Mouse (Mus musculus): ENCODE data around the gene Duox2.
A peak's percentile ranks its signal among the peaks of the same experiment; 100 is the strongest.
"Not testable (repeated sequence)": the region's sequence is repeated elsewhere in the genome, so short reads cannot be mapped to it uniquely, and the experiment has no call there.

Gene Duox2

GRCm38 (mm10) chr2:122298096-122298499 is at the start of gene Duox2:
Gene Duox2 (minus strand): TSS chr2:122298449.
- no peak for DNase-seq (ENCODE audit: low spot score in 2 of 2)

- no peak for DNase-seq (ENCODE audit: low spot score in 2 of 2)
These were observed 49.0 kb upstream of the Duox2 start for GRCm38 (mm10) chr2:122347257-122347656.

GRCm38 (mm10) chr2:122346164-122346563 is 47.9 kb upstream of the Duox2 start:
- DNase-seq (ENCODE audit: low spot score in 2 of 2): not testable (repeated sequence)

GRCm38 (mm10) chr2:122345106-122345893 is 47.1 kb upstream of the Duox2 start:
- DNase-seq (ENCODE audit: low spot score in 2 of 2): no peak

GRCm38 (mm10) chr2:122337291-122337690 is 39.0 kb upstream of the Duox2 start:
- DNase-seq (ENCODE audit: low spot score in 2 of 2): no peak

GRCm38 (mm10) chr2:122334170-122334569 is 35.9 kb upstream of the Duox2 start:
- no peak for DNase-seq (ENCODE audit: low spot score in 2 of 2)

- no peak for DNase-seq (ENCODE audit: low spot score in 2 of 2)
These were observed 34.0 kb upstream of the Duox2 start for GRCm38 (mm10) chr2:122332222-122332621.

- DNase-seq (ENCODE audit: low spot score in 2 of 2): not testable (repeated sequence)
These were observed 32.1 kb upstream of the Duox2 start for GRCm38 (mm10) chr2:122330317-122330716.

- no peak for DNase-seq (ENCODE audit: low spot score in 2 of 2)
These were observed 29.7 kb upstream of the Duox2 start for GRCm38 (mm10) chr2:122327986-122328385.

- no peak for DNase-seq (ENCODE audit: low spot score in 2 of 2)
These were observed 27.1 kb upstream of the Duox2 start for GRCm38 (mm10) chr2:122325361-122325760.

GRCm38 (mm10) chr2:122324586-122324985 is 26.3 kb upstream of the Duox2 start:
- DNase-seq (ENCODE audit: low spot score in 2 of 2): no peak

- DNase-seq (ENCODE audit: low spot score in 2 of 2): no peak
These were observed 25.7 kb upstream of the Duox2 start for GRCm38 (mm10) chr2:122323960-122324359.

GRCm38 (mm10) chr2:122317384-122317783 is 19.1 kb upstream of the Duox2 start:
- DNase-seq (ENCODE audit: low spot score in 2 of 2): no peak

GRCm38 (mm10) chr2:122315372-122315771 is 17.1 kb upstream of the Duox2 start, which contains the start of gene Duox1:
Gene Duox1 (plus strand): TSS chr2:122315672.
- DNase-seq (ENCODE audit: low spot score in 2 of 2): no peak

GRCm38 (mm10) chr2:122313536-122313935 is 15.3 kb upstream of the Duox2 start, which contains the start of gene Duoxa1:
Gene Duoxa1 (minus strand): TSS chr2:122313730.
- no peak for DNase-seq (ENCODE audit: low spot score in 2 of 2)

GRCm38 (mm10) chr2:122312722-122313417 is 14.6 kb upstream of the Duox2 start:
- DNase-seq (ENCODE audit: low spot score in 2 of 2): peak; percentile 41 to 80

- no peak for DNase-seq (ENCODE audit: low spot score in 2 of 2)
These were observed 13.3 kb upstream of the Duox2 start for GRCm38 (mm10) chr2:122311561-122311960.

- no peak for DNase-seq (ENCODE audit: low spot score in 2 of 2)
These were observed 11.4 kb upstream of the Duox2 start for GRCm38 (mm10) chr2:122309647-122310046.

- no peak for DNase-seq (ENCODE audit: low spot score in 2 of 2)
These were observed 7.9 kb upstream of the Duox2 start for GRCm38 (mm10) chr2:122306184-122306583.

GRCm38 (mm10) chr2:122305097-122305892 is 7.0 kb upstream of the Duox2 start:
- DNase-seq (ENCODE audit: low spot score in 2 of 2): no peak

- DNase-seq (ENCODE audit: low spot score in 2 of 2): no peak
These were observed 6.3 kb upstream of the Duox2 start for GRCm38 (mm10) chr2:122304544-122304943.

All from thymus, postnatal 10 days (tissue).